Mouse (Mus musculus): ENCODE measurements at regions not wholly inside any gene's neighbourhood (a gene's known extent, or its start where the extent isn't known, plus 50 kb on each side); places are given as distances from the start of the nearest gene placed in this dataset.

DNA sequence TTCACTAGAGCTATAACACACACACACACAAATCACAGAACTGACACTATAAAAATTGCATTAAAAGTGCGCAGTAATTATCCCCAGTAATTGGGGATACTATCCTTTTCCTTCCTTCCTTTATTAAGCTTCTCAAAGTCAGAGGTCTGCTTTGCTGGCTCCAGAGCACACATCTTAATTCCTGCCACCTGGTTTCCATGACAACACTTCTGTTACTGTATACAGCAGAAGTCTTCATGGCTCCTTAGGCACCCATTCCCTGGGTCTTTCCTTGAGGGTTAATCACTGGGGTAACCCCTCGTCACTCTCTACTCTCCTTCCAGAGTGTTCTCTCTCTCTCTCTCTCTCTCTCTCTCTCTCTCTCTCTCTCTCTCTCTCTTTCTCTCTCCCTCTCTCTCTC is 153.6 kb upstream of the Tas2r134 start:
- no peak overlapping the region for H3K27ac ChIP-seq
- DNase-seq (ENCODE audit: low spot score) = peak; percentile 60
- no peak for ATAC-seq
- no peak overlapping the region for H3K4me2 ChIP-seq (ENCODE audit: low read depth, low read length)
- H3K27me3 ChIP-seq (ENCODE audit: insufficient read depth, low read length) = no peaks in the 10 kb centered on the region
- 62% methylated on average over 2 of the region's 2 CpGs for WGBS
- H3K4me3 ChIP-seq (ENCODE audit: low read length) = no peak overlapping the region
- no peak overlapping the region for H3K9ac ChIP-seq (replicated peaks; ENCODE audit: low read length)
- TF ChIP-seq CTCF (IDR thresholded peaks at IDR 0.05; ENCODE audit: low read depth) = no peak
- no peaks in the 10 kb centered on the region for H3K36me3 ChIP-seq (ENCODE audit: insufficient read depth, low read length)
- no peaks in the 10 kb centered on the region for H3K4me1 ChIP-seq (ENCODE audit: insufficient read depth, low read length)
- no peaks in the 10 kb centered on the region for H3K9me3 ChIP-seq (ENCODE audit: low read length)

DNA sequence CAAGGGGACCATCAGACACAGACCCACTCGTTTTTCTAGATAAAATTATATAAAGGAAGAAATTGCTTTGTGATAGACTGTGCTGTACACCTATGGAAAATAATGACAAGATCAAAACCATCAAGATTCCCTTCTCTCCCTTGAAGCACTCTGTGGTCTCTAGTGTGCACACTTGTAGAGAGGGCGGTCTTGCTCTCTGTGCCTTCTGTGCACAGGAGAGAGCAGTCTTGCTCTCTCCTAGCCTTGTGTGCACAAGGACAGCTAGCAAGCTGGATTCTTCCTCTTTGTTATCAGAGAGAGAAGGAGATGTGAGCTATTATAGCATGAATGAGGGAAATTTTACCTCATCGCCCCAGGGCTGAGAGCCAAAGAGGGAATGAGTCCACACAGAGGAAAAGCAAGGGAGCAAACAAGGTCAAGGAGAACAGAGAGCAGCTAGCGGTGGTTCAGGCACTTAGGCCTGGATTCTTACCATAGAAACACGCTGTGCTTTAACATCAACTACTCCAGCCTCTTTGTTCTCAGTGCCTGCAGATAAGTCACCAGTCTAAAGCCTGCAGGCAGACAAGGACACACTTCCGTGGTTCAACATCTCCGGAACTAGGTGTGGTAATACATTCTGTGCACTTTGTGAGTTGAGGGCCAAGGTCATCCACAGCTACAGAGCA is 160.2 kb upstream of the Tas2r134 start:
- Histone ChIP-seq H3K36me3 (ENCODE audit: insufficient read depth, low read length) (no peaks in the 10 kb centered on the region), H3K27ac (no peak overlapping the region), H3K4me2 (ENCODE audit: low read depth, low read length) (no peak overlapping the region), H3K4me3 (ENCODE audit: low read length) (no peak overlapping the region), H3K4me1 (ENCODE audit: insufficient read depth, low read length) (no peaks in the 10 kb centered on the region), H3K27me3 (ENCODE audit: insufficient read depth, low read length) (no peaks in the 10 kb centered on the region), H3K9me3 (ENCODE audit: low read length) (no peaks in the 10 kb centered on the region), H3K9ac (replicated peaks; ENCODE audit: low read length) (no peak overlapping the region)
- no peak for TF ChIP-seq CTCF (IDR thresholded peaks at IDR 0.05; ENCODE audit: low read depth)
- DNase-seq (ENCODE audit: low spot score) = no peak
- WGBS = 67% methylated on average over 7 of the region's 7 CpGs
- no peak for ATAC-seq

DNA sequence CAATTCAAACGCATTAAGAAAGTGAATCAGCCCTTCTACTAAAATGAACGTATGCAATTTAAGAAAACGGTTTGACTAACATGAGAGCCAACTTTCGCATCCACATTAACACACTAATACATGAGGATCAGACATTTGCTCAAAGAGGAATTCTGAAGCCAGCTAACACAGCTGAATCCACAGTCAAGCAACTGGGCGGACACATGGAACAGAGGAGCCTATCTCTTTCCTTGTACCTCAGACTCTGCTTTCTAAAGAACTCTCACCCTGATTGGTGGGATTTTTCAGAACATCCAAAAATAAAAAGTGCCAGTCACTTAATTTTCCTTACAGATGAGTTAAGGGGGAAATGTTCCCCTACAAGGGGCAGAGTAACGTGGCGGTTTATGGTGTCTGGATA is 161.3 kb upstream of the Tas2r134 start:
- no peak for TF ChIP-seq CTCF (IDR thresholded peaks at IDR 0.05; ENCODE audit: low read depth)
- no peak overlapping the region for H3K27ac ChIP-seq
- H3K9ac ChIP-seq (replicated peaks; ENCODE audit: low read length) = no peak overlapping the region
- H3K4me1 ChIP-seq (ENCODE audit: insufficient read depth, low read length) = no peaks in the 10 kb centered on the region
- no peak overlapping the region for H3K4me3 ChIP-seq (ENCODE audit: low read length)
- no peaks in the 10 kb centered on the region for H3K9me3 ChIP-seq (ENCODE audit: low read length)
- no peak overlapping the region for H3K4me2 ChIP-seq (ENCODE audit: low read depth, low read length)
- no peak for DNase-seq (ENCODE audit: low spot score)
- no peak for ATAC-seq
- H3K27me3 ChIP-seq (ENCODE audit: insufficient read depth, low read length) = no peaks in the 10 kb centered on the region
- no peaks in the 10 kb centered on the region for H3K36me3 ChIP-seq (ENCODE audit: insufficient read depth, low read length)
- WGBS = 90% methylated on average over 7 of the region's 7 CpGs

DNA sequence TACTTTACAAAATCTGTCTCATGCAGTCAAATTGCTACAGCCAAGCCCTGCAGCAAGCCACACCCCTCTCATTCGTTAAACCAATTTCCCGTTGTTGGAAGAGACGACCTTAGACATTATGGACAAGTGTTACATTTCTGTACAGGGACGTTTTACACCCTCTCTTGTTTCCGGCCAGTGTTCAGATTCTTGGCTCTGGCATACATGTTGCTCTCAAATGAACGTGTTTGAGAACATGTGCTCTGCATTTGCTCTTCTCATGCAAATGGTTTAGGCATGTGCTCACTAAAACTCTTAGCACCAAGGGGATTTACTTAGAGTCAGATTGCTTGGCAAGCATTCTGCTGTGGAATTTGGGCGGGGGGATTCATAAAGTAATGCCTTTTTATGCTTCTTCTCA is 161.7 kb upstream of the Tas2r134 start:
- no peak overlapping the region for H3K4me3 ChIP-seq (ENCODE audit: low read length)
- H3K27me3 ChIP-seq (ENCODE audit: insufficient read depth, low read length) = no peaks in the 10 kb centered on the region
- H3K36me3 ChIP-seq (ENCODE audit: insufficient read depth, low read length) = no peaks in the 10 kb centered on the region
- no peak overlapping the region for H3K27ac ChIP-seq
- H3K4me1 ChIP-seq (ENCODE audit: insufficient read depth, low read length) = no peaks in the 10 kb centered on the region
- DNase-seq (ENCODE audit: low spot score) (no peak), ATAC-seq (no peak)
- no peak for TF ChIP-seq CTCF (IDR thresholded peaks at IDR 0.05; ENCODE audit: low read depth)
- H3K4me2 ChIP-seq (ENCODE audit: low read depth, low read length) = no peak overlapping the region
- no peak overlapping the region for H3K9ac ChIP-seq (replicated peaks; ENCODE audit: low read length)
- WGBS = 76% methylated on average over 7 of the region's 7 CpGs
- H3K9me3 ChIP-seq (ENCODE audit: low read length) = no peaks in the 10 kb centered on the region

DNA sequence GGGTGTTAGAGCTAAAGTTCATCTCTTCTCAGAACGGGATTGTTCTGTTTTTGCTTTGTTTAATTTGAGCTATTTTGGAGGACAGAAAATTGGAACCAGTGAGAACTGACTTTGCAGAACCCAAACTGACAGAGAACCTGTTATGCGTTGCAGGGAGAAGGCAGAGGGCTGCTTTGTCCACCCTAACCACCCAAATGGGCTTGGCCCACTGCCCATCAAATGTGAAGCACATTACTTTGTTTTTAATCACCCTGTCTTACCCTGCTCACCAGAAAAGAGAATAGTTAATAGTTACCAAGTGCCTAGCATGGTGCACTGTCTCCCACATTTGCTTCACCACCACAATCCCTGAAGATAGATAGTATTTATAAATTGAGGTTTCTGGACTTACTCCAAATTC is 163.0 kb upstream of the Tas2r134 start:
- Histone ChIP-seq H3K4me1 (ENCODE audit: insufficient read depth, low read length) (no peaks in the 10 kb centered on the region), H3K9ac (replicated peaks; ENCODE audit: low read length) (no peak overlapping the region), H3K4me2 (ENCODE audit: low read depth, low read length) (no peak overlapping the region), H3K27me3 (ENCODE audit: insufficient read depth, low read length) (no peaks in the 10 kb centered on the region), H3K4me3 (ENCODE audit: low read length) (no peak overlapping the region), H3K27ac (no peak overlapping the region), H3K9me3 (ENCODE audit: low read length) (no peaks in the 10 kb centered on the region), H3K36me3 (ENCODE audit: insufficient read depth, low read length) (no peaks in the 10 kb centered on the region)
- ATAC-seq (no peak), DNase-seq (ENCODE audit: low spot score) (no peak)
- WGBS = 60% methylated on average over 2 of the region's 2 CpGs
- TF ChIP-seq CTCF (IDR thresholded peaks at IDR 0.05; ENCODE audit: low read depth) = no peak

DNA sequence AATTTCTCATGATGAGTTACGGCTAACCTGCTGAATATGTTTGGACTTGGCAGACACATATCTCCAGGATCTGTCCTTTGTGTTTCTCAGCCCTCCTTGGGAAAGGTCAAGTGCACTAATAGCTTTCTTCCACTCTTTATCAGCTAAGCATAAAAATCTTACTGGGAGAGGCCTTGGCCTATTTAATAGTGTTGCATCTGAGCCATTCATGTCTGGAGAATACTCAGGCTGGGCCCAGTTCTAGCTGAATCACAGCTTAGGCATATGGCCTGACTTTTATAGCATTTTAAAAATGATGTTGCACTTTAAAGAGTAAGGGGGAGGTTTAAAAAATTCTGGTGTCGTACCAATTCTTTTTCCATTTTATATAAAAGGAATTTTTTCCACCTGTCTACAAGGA is 166.4 kb upstream of the Tas2r134 start:
- no peaks in the 10 kb centered on the region for H3K27me3 ChIP-seq (ENCODE audit: insufficient read depth, low read length)
- no peaks in the 10 kb centered on the region for H3K9me3 ChIP-seq (ENCODE audit: low read length)
- no peak for ATAC-seq
- H3K4me1 ChIP-seq (ENCODE audit: insufficient read depth, low read length) = no peaks in the 10 kb centered on the region
- no peak overlapping the region for H3K27ac ChIP-seq
- no peak overlapping the region for H3K9ac ChIP-seq (replicated peaks; ENCODE audit: low read length)
- H3K4me2 ChIP-seq (ENCODE audit: low read depth, low read length) = no peak overlapping the region
- 75% methylated on average over 2 of the region's 2 CpGs for WGBS
- no peak for TF ChIP-seq CTCF (IDR thresholded peaks at IDR 0.05; ENCODE audit: low read depth)
- no peaks in the 10 kb centered on the region for H3K36me3 ChIP-seq (ENCODE audit: insufficient read depth, low read length)
- H3K4me3 ChIP-seq (ENCODE audit: low read length) = no peak overlapping the region
- no peak for DNase-seq (ENCODE audit: low spot score)

DNA sequence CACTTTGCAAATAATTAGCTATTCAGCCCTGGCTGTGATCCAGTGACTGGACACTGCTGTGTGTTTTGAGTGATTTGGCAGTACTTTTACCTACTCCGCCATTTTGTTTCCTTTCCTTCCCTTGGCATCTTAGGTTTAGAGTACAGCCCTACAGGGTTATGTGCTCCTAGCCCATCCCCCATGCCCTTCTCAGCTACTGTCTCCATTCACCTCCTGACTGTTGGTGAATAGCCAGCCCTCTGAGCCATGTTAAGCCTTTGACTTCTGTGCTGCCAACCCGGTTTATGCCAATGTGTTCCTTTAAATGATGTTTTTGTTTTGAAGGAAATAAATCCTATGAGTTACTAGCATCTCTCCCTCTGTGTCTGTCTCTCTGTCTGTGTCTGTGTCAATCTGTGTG is 167.8 kb upstream of the Tas2r134 start:
- no peak overlapping the region for H3K4me3 ChIP-seq (ENCODE audit: low read length)
- H3K4me1 ChIP-seq (ENCODE audit: insufficient read depth, low read length) = no peaks in the 10 kb centered on the region
- WGBS = 83% methylated on average over 2 of the region's 2 CpGs
- TF ChIP-seq CTCF (IDR thresholded peaks at IDR 0.05; ENCODE audit: low read depth) = no peak
- no peak for DNase-seq (ENCODE audit: low spot score)
- no peaks in the 10 kb centered on the region for H3K27me3 ChIP-seq (ENCODE audit: insufficient read depth, low read length)
- no peak for ATAC-seq
- no peak overlapping the region for H3K9ac ChIP-seq (replicated peaks; ENCODE audit: low read length)
- H3K36me3 ChIP-seq (ENCODE audit: insufficient read depth, low read length) = no peaks in the 10 kb centered on the region
- H3K27ac ChIP-seq = no peak overlapping the region
- H3K4me2 ChIP-seq (ENCODE audit: low read depth, low read length) = no peak overlapping the region
- H3K9me3 ChIP-seq (ENCODE audit: low read length) = no peaks in the 10 kb centered on the region
